Mouse (Mus musculus) stomach, embryonic 14.5 days (tissue): ENCODE results near the gene Srp68. TPM values are rescaled to one million over a fixed set of nuclear protein-coding genes. Genes with fewer than 3 reads are reported as not detected.

Source experiments
- ATAC-seq: fragments of 200-750 bp; cut with Nextera tagmentation; 2 replicates; pipeline ENCODE4 v1.8.0; 2017; ENCODE audit warnings: low read depth, moderate TSS enrichment; ENCODE audit not compliant: insufficient number of reproducible peaks, insufficient read depth, low FRiP score
- H3K27ac ChIP-seq: fragments of 300-500 bp; sonication (generic); 2 replicates; pipeline ENCODE4 v1.5.1; 2014; ENCODE audit warnings: mild to moderate bottlenecking, low read length, moderate library complexity, mixed read lengths
- H3K27me3 ChIP-seq: fragments of 300-500 bp; sonication (generic); 2 replicates; pipeline ENCODE4 v1.6.1; 2014; ENCODE audit warnings: low read length, control low read depth, mixed read lengths; ENCODE audit not compliant: control insufficient read depth, insufficient read depth
- H3K36me3 ChIP-seq: fragments of 300-500 bp; sonication (generic); 2 replicates; pipeline ENCODE4 v1.6.1; 2014; ENCODE audit warnings: mild to moderate bottlenecking, control low read depth, low read length, moderate library complexity, mixed read lengths; ENCODE audit not compliant: control insufficient read depth, insufficient read depth
- H3K4me1 ChIP-seq: fragments of 300-500 bp; sonication (generic); 2 replicates; pipeline ENCODE4 v1.6.1; 2014; ENCODE audit warnings: low read length, control low read depth, mixed read lengths; ENCODE audit not compliant: control insufficient read depth, insufficient read depth
- H3K4me2 ChIP-seq: fragments of 300-500 bp; sonication (generic); replicated peaks from 2 replicates; pipeline ENCODE4 v1.6.1; 2014; ENCODE audit warnings: low read depth, low read length, control low read depth
- H3K4me3 ChIP-seq: fragments of 300-500 bp; sonication (generic); 2 replicates; pipeline ENCODE4 v1.5.1; 2014; ENCODE audit warnings: low read depth, low read length, control low read depth
- H3K9ac ChIP-seq: fragments of 300-500 bp; sonication (generic); replicated peaks from 2 replicates; pipeline ENCODE4 v1.6.1; 2014; ENCODE audit warnings: low read depth, mild to moderate bottlenecking, control low read depth, low read length, moderate library complexity, mixed read lengths
- H3K9me3 ChIP-seq: fragments of 300-500 bp; sonication (generic); 2 replicates; pipeline ENCODE4 v1.6.1; 2016; ENCODE audit warnings: low read depth, low read length, control low read depth; ENCODE audit not compliant: control insufficient read depth
- WGBS: fragments of 180-500 bp; shearing (Covaris S2); extraction: QIAGEN DNeasy Blood & Tissue Kit; methylation state at CpG from one replicate; pipeline ENCODE4 v1.1.7; 2014; 5-methylcytosine and 5-hydroxymethylcytosine counted together
- polyA plus RNA-seq: library from polyadenylated mRNA; unstranded; fragments of >200 nt; fragmentation: Nextera tagmentation; extraction: Ambion mirVana; gene quantifications from 2 replicates; pipeline ENCODE4 v1.2.1, GENCODE M21; 2014

Srp68 gene
- polyA plus RNA-seq, 1 experiment from 2014 or later: 71.8 TPM

- H3K9me3 ChIP-seq: no peaks in the 10 kb centered on the region
- H3K4me3 ChIP-seq: no peak overlapping the region
- no peak overlapping the region for H3K27ac ChIP-seq
- no peak overlapping the region for H3K9ac ChIP-seq
- no peak overlapping the region for H3K4me2 ChIP-seq
- 75% methylated on average over 14 of the region's 14 CpGs for WGBS
- no peak for ATAC-seq
- no peaks in the 10 kb centered on the region for H3K27me3 ChIP-seq
- H3K36me3 ChIP-seq: peaks cover 93% of the 10 kb centered on the region
- no peaks in the 10 kb centered on the region for H3K4me1 ChIP-seq
Measured at GRCm38 (mm10) chr11:116247502-116248222, 26.4 kb downstream of the Srp68 start.

- 77% methylated on average over 6 of the region's 6 CpGs for WGBS
- no peak overlapping the region for H3K27ac ChIP-seq
Measured at GRCm38 (mm10) chr11:116245616-116246015, 28.4 kb downstream of the Srp68 start.

DNA sequence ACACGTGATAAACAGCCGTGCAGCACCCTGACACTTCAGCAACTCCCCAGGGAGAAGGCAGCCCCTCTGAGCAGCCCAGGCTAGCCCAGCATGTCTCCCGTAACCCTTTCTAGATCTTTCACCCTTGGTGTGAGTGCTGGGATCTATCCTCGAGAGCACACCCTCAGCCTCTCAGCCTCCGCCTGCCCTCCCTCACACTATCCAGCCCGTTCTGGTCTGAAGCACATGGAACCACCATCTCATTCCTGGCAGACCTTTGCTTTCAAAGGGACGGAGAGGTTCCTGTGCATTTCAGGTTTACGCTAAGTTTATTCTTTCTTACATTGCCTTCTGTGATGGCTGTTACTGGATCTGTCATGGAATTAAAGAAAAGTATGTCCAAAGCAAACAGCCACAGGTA, 29.4 kb downstream of the Srp68 start:
- Histone ChIP-seq H3K27me3 (no peaks in the 10 kb centered on the region), H3K4me1 (0 out of 2 replicates have a peak, but pooled peaks cover 7% of the 10 kb centered on the region), H3K9ac (no peak overlapping the region), H3K9me3 (no peaks in the 10 kb centered on the region), H3K4me2 (no peak overlapping the region), H3K36me3 (peaks cover 62% of the 10 kb centered on the region), H3K27ac (no peak overlapping the region), H3K4me3 (no peak overlapping the region)
- 68% methylated on average over 8 of the region's 8 CpGs for WGBS
- ATAC-seq: no peak

More at GRCm38 (mm10) chr11:116245616-116246015, 28.4 kb downstream of the Srp68 start:
- Histone ChIP-seq H3K27me3 (no peaks in the 10 kb centered on the region), H3K9me3 (no peaks in the 10 kb centered on the region), H3K4me2 (no peak overlapping the region), H3K4me3 (no peak overlapping the region), H3K36me3 (peaks cover 73% of the 10 kb centered on the region), H3K9ac (no peak overlapping the region), H3K4me1 (0 out of 2 replicates have a peak, but pooled peaks cover 7% of the 10 kb centered on the region)
- ATAC-seq: no peak

DNA sequence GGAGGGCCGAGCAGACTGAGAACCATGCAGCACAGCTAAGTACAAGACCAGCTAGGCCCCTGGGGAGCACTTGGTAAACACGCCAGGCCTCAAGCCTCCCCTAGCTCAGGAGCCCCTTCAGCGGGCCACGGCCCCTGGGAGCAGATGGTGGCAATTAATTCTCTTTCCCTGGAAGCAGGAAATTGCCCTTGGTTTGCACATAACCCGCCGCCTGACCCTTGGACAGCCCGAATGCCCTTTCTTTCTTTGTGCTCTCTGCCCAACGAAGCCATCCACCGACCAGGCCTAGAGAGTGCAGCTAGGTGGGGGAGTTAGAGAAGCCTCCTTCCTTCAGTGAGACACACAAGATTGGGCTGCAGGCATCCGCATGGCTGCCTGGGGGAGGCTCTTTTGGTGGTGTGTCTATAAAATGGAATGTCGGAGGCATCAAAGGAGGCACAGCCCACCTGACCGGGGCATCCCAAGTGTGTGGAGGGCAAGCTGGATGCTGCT, 32.2 kb downstream of the Srp68 start:
- 39% methylated on average over 12 of the region's 12 CpGs for WGBS
- no peaks in the 10 kb centered on the region for H3K9me3 ChIP-seq
- H3K9ac ChIP-seq: no peak overlapping the region
- peak overlapping the region; percentile 27; the same call in 1 of the 2 replicates for H3K27ac ChIP-seq
- peaks cover 34% of the 10 kb centered on the region for H3K36me3 ChIP-seq
- no peak overlapping the region for H3K4me2 ChIP-seq
- no peaks in the 10 kb centered on the region for H3K27me3 ChIP-seq
- 0 out of 2 replicates have a peak, but pooled peaks cover 7% of the 10 kb centered on the region for H3K4me1 ChIP-seq
- H3K4me3 ChIP-seq: no peak overlapping the region
- no peak for ATAC-seq

GRCm38 (mm10) chr11:116239797-116240196, 34.2 kb downstream of the Srp68 start:
- 44% methylated on average over 7 of the region's 7 CpGs for WGBS
- Histone ChIP-seq H3K9ac (no peak overlapping the region), H3K4me2 (no peak overlapping the region), H3K27me3 (no peaks in the 10 kb centered on the region), H3K4me3 (no peak overlapping the region), H3K4me1 (0 out of 2 replicates have a peak, but pooled peaks cover 7% of the 10 kb centered on the region), H3K27ac (no peak overlapping the region), H3K9me3 (no peaks in the 10 kb centered on the region), H3K36me3 (peaks cover 14% of the 10 kb centered on the region; the same call in 1 of the 2 replicates)
- ATAC-seq: no peak

DNA sequence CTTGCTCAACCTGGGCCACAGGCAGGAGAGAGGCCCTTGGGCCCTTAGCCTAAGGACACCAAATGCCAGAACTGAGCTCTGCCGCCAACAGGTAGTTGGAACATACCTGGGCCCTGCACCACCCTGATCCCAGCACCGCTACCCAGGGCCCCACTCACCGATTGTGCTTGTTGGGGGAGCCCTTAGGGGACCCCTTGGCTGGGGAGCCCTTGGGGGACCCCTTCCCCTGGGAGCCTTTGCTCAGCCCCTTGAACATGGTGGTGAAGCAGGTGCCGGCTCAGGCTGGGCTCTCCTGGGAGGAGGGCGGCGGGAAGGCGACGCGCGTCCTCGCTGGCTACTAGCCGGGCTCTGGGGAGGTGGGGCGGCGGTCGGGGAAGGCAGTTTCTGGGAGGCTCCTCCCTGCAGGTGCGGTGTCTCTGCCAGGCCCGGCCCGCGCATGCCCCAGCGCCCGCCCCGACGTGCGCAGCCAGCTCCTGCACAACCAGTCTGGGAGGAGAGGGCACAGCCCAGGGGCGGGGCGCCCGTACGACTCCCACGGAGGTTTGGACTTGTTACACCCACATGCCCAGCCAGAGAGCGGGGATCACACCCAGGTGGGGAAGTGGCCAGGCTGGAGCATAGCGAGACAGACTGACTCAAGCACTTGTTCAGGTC, 36.1 kb downstream of the Srp68 start, which contains the start of gene Evpl:
Gene Evpl (minus strand): TSS at position 336 of the 654 bp plus-strand sequence.
- peak within 1 kb of the TSS; percentile 21; the same call in 1 of the 2 replicates for H3K9ac ChIP-seq
- ATAC-seq: peak; percentile 89
- H3K27me3 ChIP-seq: no peaks in the 10 kb centered on the region
- peak within 1 kb of the TSS; percentile 39; the same call in 1 of the 2 replicates for H3K27ac ChIP-seq
- H3K4me1 ChIP-seq: 0 out of 2 replicates have a peak, but pooled peaks cover 7% of the 10 kb centered on the region
- 0 out of 2 replicates have a peak, but pooled peaks cover under 1% of the 10 kb centered on the region for H3K36me3 ChIP-seq
- H3K4me2 ChIP-seq: peak within 1 kb of the TSS; percentile 44
- WGBS: 13% methylated on average over 31 of the region's 31 CpGs
- H3K9me3 ChIP-seq: no peaks in the 10 kb centered on the region
- peak within 1 kb of the TSS; percentile 29 for H3K4me3 ChIP-seq

- Histone ChIP-seq H3K9ac (no peak overlapping the region), H3K9me3 (no peaks in the 10 kb centered on the region)
- 79% methylated on average over 8 of the region's 8 CpGs for WGBS
Measured at GRCm38 (mm10) chr11:116234901-116235300, 39.1 kb downstream of the Srp68 start.

GRCm38 (mm10) chr11:116232427-116232826, 41.6 kb downstream of the Srp68 start:
- WGBS: 35% methylated on average over 17 of the region's 17 CpGs
- Histone ChIP-seq H3K27ac (no peak overlapping the region), H3K9ac (no peak overlapping the region; the same call in 1 of the 2 replicates), H3K4me3 (no peak overlapping the region), H3K36me3 (no peaks in the 10 kb centered on the region), H3K4me2 (peak overlapping the region; percentile 19; the same call in 1 of the 2 replicates), H3K4me1 (peaks cover 3% of the 10 kb centered on the region; the same call in 1 of the 2 replicates), H3K9me3 (no peaks in the 10 kb centered on the region), H3K27me3 (no peaks in the 10 kb centered on the region)
- no peak for ATAC-seq

More at GRCm38 (mm10) chr11:116234901-116235300, 39.1 kb downstream of the Srp68 start:
- ATAC-seq: no peak
- Histone ChIP-seq H3K4me3 (no peak overlapping the region), H3K36me3 (no peaks in the 10 kb centered on the region), H3K27me3 (no peaks in the 10 kb centered on the region), H3K27ac (no peak overlapping the region), H3K4me2 (no peak overlapping the region), H3K4me1 (no peaks in the 10 kb centered on the region; the same call in 1 of the 2 replicates)
